Mouse (Mus musculus): ENCODE measurements around the gene Rims3. TPM values are rescaled to one million over a fixed set of nuclear protein-coding genes. Genes with fewer than 3 reads are reported as not detected.

The Rims3 gene
- total RNA-seq (2021) = under 1 TPM; 0.06 to 0.08 TPM

GRCm38 (mm10) chr4:120854588-120855319 is at the start of gene Rims3:
Gene Rims3, plus strand, starts transcription at chr4:120854816.
- intact Hi-C loops (cut with DNase I) = loop anchor here (10.0 kb wide), 1 partner anchor 180 kb away; the partner anchor contains the start of gene Col9a2
- DNase-seq = peak; percentile 8 to 14

DNA sequence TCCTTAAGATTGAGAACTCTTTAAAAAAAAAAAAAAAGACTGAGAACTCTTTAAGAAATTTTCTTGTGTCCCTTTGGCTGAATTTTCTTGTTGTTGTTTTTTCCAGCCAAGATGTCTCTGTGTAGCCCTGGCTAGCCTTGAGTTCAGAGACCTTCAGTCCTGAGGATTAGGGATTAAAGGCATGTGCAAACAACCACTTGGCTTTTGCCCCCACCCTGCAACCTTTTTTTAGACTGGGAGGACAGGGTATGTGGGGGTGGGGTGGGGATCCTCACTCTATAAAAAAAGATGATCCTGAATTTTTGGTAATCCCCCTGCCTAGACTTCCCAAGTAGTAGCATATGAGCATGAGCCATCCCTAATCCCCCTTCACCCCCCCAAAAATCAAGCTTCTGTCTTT is 48.8 kb upstream of the Rims3 start:
- DNase-seq = no peak
- intact Hi-C loops (cut with DNase I) = no loop called here

- intact Hi-C loops (cut with DNase I) = no loop called here
- DNase-seq = no peak
Measured at GRCm38 (mm10) chr4:120813762-120814161, 40.9 kb upstream of the Rims3 start.

DNA sequence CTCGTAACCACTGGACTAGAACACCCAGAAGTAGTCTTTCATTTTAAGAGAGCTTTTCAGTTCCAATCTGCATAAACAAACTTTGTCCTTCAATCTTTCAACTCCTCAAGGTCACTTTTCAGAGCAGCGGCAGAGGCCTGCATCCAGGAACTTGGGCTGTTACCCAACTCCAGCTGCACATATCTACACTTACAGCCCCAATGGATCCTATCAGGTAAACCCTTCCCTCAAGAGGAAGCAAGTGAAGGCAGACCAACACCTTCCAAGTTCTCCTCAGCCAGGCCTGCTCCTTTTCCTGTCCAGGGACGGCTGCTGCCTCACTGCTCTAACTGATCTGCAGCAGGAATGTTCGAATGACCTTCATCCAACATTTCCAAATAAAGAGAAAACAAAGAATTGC is 40.4 kb upstream of the Rims3 start:
- peak in 1 of 2 experiments; percentile 38 for DNase-seq
- intact Hi-C loops (cut with DNase I) = no loop called here

- DNase-seq = no peak
- intact Hi-C loops (cut with DNase I) = no loop called here
Measured at GRCm38 (mm10) chr4:120815163-120815562, 39.5 kb upstream of the Rims3 start.

GRCm38 (mm10) chr4:120815622-120816334 is 38.8 kb upstream of the Rims3 start:
- intact Hi-C loops (cut with DNase I) = loop anchor here (1.0 kb wide), 1 partner anchor 9 kb away; no protein-coding TSS in a partner anchor
- DNase-seq = peak; percentile 67 to 73

GRCm38 (mm10) chr4:120817002-120817774 is 37.4 kb upstream of the Rims3 start:
- intact Hi-C loops (cut with DNase I) = no loop called here
- no peak for DNase-seq

DNA sequence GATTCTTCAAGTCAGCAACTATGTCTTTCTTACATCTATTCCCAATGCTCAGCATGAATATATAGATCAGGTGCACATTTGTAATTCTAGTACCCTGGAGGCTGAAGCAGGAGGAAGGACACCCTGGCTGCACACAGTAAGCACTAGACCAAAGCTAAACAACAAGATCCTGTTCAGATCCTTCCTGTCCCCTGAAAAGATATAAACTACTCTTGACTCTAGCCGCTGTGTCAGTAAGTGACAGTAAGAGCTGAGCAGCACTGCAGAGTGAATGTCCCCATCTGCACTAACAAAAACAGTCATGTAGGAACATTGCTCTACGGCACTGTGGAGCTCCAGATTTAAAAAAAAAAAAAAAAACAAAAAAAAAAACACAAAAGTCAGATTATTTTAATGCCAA is 36.7 kb upstream of the Rims3 start:
- no peak for DNase-seq
- intact Hi-C loops (cut with DNase I) = no loop called here

- DNase-seq = no peak
- intact Hi-C loops (cut with DNase I) = no loop called here
Measured at GRCm38 (mm10) chr4:120819296-120819695, 35.3 kb upstream of the Rims3 start.

DNA sequence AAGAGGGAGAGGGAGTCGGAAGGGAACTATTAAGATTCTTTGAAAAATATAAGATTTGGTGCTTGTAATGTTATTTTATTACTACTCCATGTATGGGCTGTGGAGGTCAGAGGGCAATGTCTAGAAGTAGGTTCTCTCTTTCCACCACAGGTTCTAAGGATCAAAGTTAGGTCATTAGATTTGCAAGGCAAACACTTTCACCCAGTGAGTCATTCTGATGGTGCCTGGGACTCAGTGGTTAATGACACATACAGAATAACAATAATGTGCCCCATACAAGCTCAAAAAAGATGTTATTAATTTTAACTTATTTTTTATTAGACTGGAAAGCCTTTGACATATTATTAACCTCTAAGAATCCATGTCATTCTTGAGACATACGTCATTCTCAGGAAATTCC is 34.7 kb upstream of the Rims3 start:
- intact Hi-C loops (cut with DNase I) = loop anchor here (10.0 kb wide), 1 partner anchor 195 kb away; the partner anchor contains the start of gene Smap2
- no peak for DNase-seq

DNA sequence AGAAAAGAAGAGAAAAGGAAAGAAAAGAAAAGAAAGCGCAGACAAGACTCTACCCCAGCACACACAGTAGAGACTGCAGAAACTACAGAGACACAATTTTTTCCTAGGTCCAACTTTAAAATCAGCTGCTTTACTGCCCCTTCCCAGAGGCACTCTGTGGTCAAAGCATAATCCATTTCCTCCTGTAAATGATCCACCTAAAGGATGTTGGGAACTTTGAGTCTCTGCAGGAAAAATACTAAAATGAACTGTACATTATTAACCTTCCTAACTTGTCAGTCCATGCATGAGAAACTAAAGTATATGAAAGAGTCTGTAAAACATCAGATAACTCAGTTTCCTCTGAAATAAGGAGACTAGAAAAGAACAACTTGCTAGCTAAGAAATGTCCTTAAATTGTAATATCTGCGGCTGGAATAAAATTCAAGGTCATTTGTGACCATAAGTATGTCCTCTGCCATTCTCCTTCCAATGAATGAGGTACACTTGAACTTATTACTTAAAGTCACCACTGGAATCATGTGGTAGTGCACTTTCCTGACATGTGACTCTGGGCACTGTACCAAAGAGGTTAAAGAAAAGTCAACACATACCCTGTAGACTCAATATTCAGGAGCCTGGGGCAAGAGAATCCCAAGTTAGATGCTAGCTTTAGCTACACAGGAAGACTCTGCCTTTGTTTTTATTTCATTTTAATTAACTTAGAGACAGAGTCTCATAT is 32.3 kb upstream of the Rims3 start:
- no peak for DNase-seq
- intact Hi-C loops (cut with DNase I) = loop anchor here (10.0 kb wide), 1 partner anchor 192 kb away; the partner anchor contains the start of gene Smap2

- intact Hi-C loops (cut with DNase I) = loop anchor here (10.0 kb wide), 1 partner anchor 190 kb away; the partner anchor contains the start of gene Smap2
- peak; percentile 91 to 95 for DNase-seq
Measured at GRCm38 (mm10) chr4:120825100-120825553, 29.5 kb upstream of the Rims3 start.

GRCm38 (mm10) chr4:120825577-120826326 is 28.9 kb upstream of the Rims3 start:
- peak; percentile 94 to 96 for DNase-seq
- intact Hi-C loops (cut with DNase I) = loop anchor here (10.0 kb wide), 1 partner anchor 189 kb away; the partner anchor contains the start of gene Smap2

GRCm38 (mm10) chr4:120826418-120826817 is 28.2 kb upstream of the Rims3 start:
- DNase-seq = no peak
- intact Hi-C loops (cut with DNase I) = loop anchor here (10.0 kb wide), 1 partner anchor 188 kb away; the partner anchor contains the start of gene Smap2

GRCm38 (mm10) chr4:120830767-120831166 is 23.8 kb upstream of the Rims3 start:
- intact Hi-C loops (cut with DNase I) = no loop called here
- no peak for DNase-seq

- intact Hi-C loops (cut with DNase I) = no loop called here
- DNase-seq = no peak
Measured at GRCm38 (mm10) chr4:120831472-120831871, 23.1 kb upstream of the Rims3 start, which contains the start of gene Nfyc. Gene Nfyc, minus strand, starts transcription at chr4:120831572.

- DNase-seq = no peak
- intact Hi-C loops (cut with DNase I) = no loop called here
Measured at GRCm38 (mm10) chr4:120841342-120841741, 13.3 kb upstream of the Rims3 start.

GRCm38 (mm10) chr4:120844423-120845082 is 10.1 kb upstream of the Rims3 start:
- intact Hi-C loops (cut with DNase I) = no loop called here
- no peak for DNase-seq

DNA sequence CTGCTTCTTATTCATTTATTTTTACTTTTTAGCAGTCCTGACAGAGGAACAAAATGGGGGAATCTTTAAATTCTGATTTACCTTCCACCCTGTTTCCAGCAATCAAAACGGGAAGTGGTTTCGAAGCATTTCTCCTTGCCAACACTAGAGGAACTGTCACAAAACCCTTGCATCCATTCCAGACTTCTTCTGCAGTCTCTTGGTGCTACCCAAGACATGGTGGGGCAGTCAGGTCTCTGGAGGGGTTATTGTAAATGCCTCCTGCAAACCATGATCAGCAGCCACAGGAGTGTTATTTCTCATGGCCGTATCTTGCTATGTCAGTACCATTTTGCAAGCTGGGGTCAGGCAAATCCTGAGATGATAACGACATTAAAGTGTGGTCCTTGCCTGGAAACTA is 9.5 kb upstream of the Rims3 start:
- intact Hi-C loops (cut with DNase I) = no loop called here
- no peak for DNase-seq
